Mouse (Mus musculus) embryonic fibroblast, embryonic 13.5 days (primary cell): ENCODE data around the gene Gorab.

Experiments used
- CTCF ChIP-seq: IDR thresholded peaks from 2 replicates; pipeline ENCODE4 v1.5.1; 2011; ENCODE audit warnings: mild to moderate bottlenecking, control low read depth, low read length, moderate library complexity, borderline replicate concordance; ENCODE audit not compliant: insufficient read depth
- POLR2A ChIP-seq: IDR thresholded peaks from 2 replicates; pipeline ENCODE4 v1.6.1; 2011; ENCODE audit warnings: low read depth, mild to moderate bottlenecking, control low read depth, low read length, moderate library complexity

- TF ChIP-seq POLR2A = no peak
- TF ChIP-seq CTCF = no peak
Observed at GRCm38 (mm10) chr1:163391321-163391720, 12.1 kb downstream of the Gorab start.
